Mouse (Mus musculus) heart, embryonic 13.5 days (tissue): ENCODE measurements around the gene Etl4. TPM values are rescaled to one million over a fixed set of nuclear protein-coding genes. Genes with fewer than 3 reads are reported as not detected.

Experiments used
- ATAC-seq: fragments of 200-750 bp; cut with Nextera tagmentation; 2 replicates; pipeline ENCODE4 v1.8.0; 2017; ENCODE audit warnings: moderate TSS enrichment; ENCODE audit not compliant: insufficient number of reproducible peaks, low FRiP score, low TSS enrichment; ENCODE audit errors: extremely low read depth
- H3K27ac ChIP-seq: fragments of 300-500 bp; sonication (generic); replicated peaks from 2 replicates; pipeline ENCODE4 v1.5.1; 2015; ENCODE audit warnings: moderate library complexity, mild to moderate bottlenecking, inconsistent platforms
- H3K27me3 ChIP-seq: fragments of 300-500 bp; sonication (generic); replicated peaks from 2 replicates; pipeline ENCODE4 v1.6.1; 2015; ENCODE audit warnings: mild to moderate bottlenecking, inconsistent platforms
- H3K36me3 ChIP-seq: fragments of 300-500 bp; sonication (generic); 2 replicates; pipeline ENCODE4 v1.6.1; 2015; ENCODE audit warnings: mild to moderate bottlenecking, inconsistent platforms
- H3K4me1 ChIP-seq: fragments of 300-500 bp; sonication (generic); 2 replicates; pipeline ENCODE4 v1.6.1; 2015; ENCODE audit warnings: inconsistent platforms
- H3K4me2 ChIP-seq: fragments of 300-500 bp; sonication (generic); 2 replicates; pipeline ENCODE4 v1.6.1; 2015; ENCODE audit warnings: inconsistent platforms, mild to moderate bottlenecking, moderate library complexity
- H3K4me3 ChIP-seq: fragments of 300-500 bp; sonication (generic); 2 replicates; pipeline ENCODE4 v1.5.1; 2015; ENCODE audit warnings: moderate library complexity, mild to moderate bottlenecking, inconsistent platforms
- H3K9ac ChIP-seq: fragments of 300-500 bp; sonication (generic); 2 replicates; pipeline ENCODE4 v1.6.1; 2015; ENCODE audit warnings: inconsistent platforms, mild to moderate bottlenecking, moderate library complexity
- H3K9me3 ChIP-seq: fragments of 300-500 bp; sonication (generic); 2 replicates; pipeline ENCODE4 v1.6.1; 2016; ENCODE audit warnings: inconsistent platforms
- WGBS: fragments of 180-500 bp; shearing (Covaris S2); methylation state at CpG from one replicate; pipeline ENCODE4 v1.1.7; 2015; ENCODE audit warnings: mixed read lengths; 5-methylcytosine and 5-hydroxymethylcytosine counted together
- polyA plus RNA-seq: library from polyadenylated mRNA; unstranded; fragments of >200 nt; fragmentation: Nextera tagmentation; extraction: Ambion mirVana; gene quantifications from 2 replicates; pipeline ENCODE4 v1.2.1, GENCODE M21; 2015

Gene Etl4
- polyA plus RNA-seq, 1 experiment from 2014 or later: 8.4 TPM

- 43% methylated on average over 2 of the region's 2 CpGs for WGBS
- Histone ChIP-seq H3K4me2 (no peak overlapping the region), H3K27ac (no peak overlapping the region), H3K9ac (no peak overlapping the region), H3K9me3 (no peaks in the 10 kb centered on the region), H3K27me3 (no peaks in the 10 kb centered on the region), H3K4me3 (no peak overlapping the region), H3K36me3 (no peaks in the 10 kb centered on the region), H3K4me1 (peaks cover 40% of the 10 kb centered on the region)
- no peak for ATAC-seq
These were observed 814.6 kb downstream of the Etl4 start for GRCm38 (mm10) chr2:20723990-20724745.

- H3K9me3 ChIP-seq: no peaks in the 10 kb centered on the region
- no peaks in the 10 kb centered on the region for H3K27me3 ChIP-seq
- H3K4me2 ChIP-seq: no peak overlapping the region
- H3K4me1 ChIP-seq: peaks cover 24% of the 10 kb centered on the region
- no peak for ATAC-seq
- 77% methylated on average over 2 of the region's 2 CpGs for WGBS
- no peak overlapping the region for H3K27ac ChIP-seq
- no peak overlapping the region for H3K9ac ChIP-seq
- H3K36me3 ChIP-seq: no peaks in the 10 kb centered on the region
- H3K4me3 ChIP-seq: no peak overlapping the region
These were observed 817.4 kb downstream of the Etl4 start for GRCm38 (mm10) chr2:20726974-20727373.

GRCm38 (mm10) chr2:20727752-20728438 is 818.3 kb downstream of the Etl4 start:
- H3K27ac ChIP-seq: no peak overlapping the region
- 76% methylated on average over 6 of the region's 6 CpGs for WGBS
- no peak overlapping the region for H3K9ac ChIP-seq
- H3K4me2 ChIP-seq: no peak overlapping the region
- no peak for ATAC-seq
- H3K36me3 ChIP-seq: no peaks in the 10 kb centered on the region
- peaks cover 15% of the 10 kb centered on the region for H3K4me1 ChIP-seq
- H3K9me3 ChIP-seq: no peaks in the 10 kb centered on the region
- H3K27me3 ChIP-seq: no peaks in the 10 kb centered on the region
- no peak overlapping the region for H3K4me3 ChIP-seq

- Histone ChIP-seq H3K27me3 (no peaks in the 10 kb centered on the region), H3K27ac (no peak overlapping the region), H3K4me1 (peaks cover 24% of the 10 kb centered on the region), H3K36me3 (no peaks in the 10 kb centered on the region), H3K4me2 (no peak overlapping the region), H3K9me3 (no peaks in the 10 kb centered on the region), H3K4me3 (no peak overlapping the region), H3K9ac (no peak overlapping the region)
- no peak for ATAC-seq
- 53% methylated on average over 3 of the region's 3 CpGs for WGBS
These were observed 825.9 kb downstream of the Etl4 start for GRCm38 (mm10) chr2:20735444-20735843.

GRCm38 (mm10) chr2:20736324-20737015 is 826.9 kb downstream of the Etl4 start:
- Histone ChIP-seq H3K9me3 (no peaks in the 10 kb centered on the region), H3K27me3 (no peaks in the 10 kb centered on the region), H3K27ac (no peak overlapping the region), H3K4me2 (no peak overlapping the region), H3K9ac (no peak overlapping the region), H3K36me3 (no peaks in the 10 kb centered on the region), H3K4me3 (no peak overlapping the region), H3K4me1 (peaks cover 27% of the 10 kb centered on the region)
- 62% methylated on average over 7 of the region's 7 CpGs for WGBS
- ATAC-seq: no peak

GRCm38 (mm10) chr2:20737112-20737808 is 827.7 kb downstream of the Etl4 start:
- Histone ChIP-seq H3K4me3 (no peak overlapping the region), H3K4me2 (peak overlapping the region; percentile 34)
- no peak for ATAC-seq

GRCm38 (mm10) chr2:20737837-20738236 is 828.3 kb downstream of the Etl4 start:
- H3K27ac ChIP-seq: no peak overlapping the region
- no peak overlapping the region for H3K4me3 ChIP-seq
- H3K4me2 ChIP-seq: no peak overlapping the region
- H3K9ac ChIP-seq: no peak overlapping the region
- no peaks in the 10 kb centered on the region for H3K36me3 ChIP-seq
- H3K27me3 ChIP-seq: no peaks in the 10 kb centered on the region
- H3K4me1 ChIP-seq: peaks cover 27% of the 10 kb centered on the region
- no peak for ATAC-seq
- 53% methylated on average over 4 of the region's 4 CpGs for WGBS
- no peaks in the 10 kb centered on the region for H3K9me3 ChIP-seq

More at GRCm38 (mm10) chr2:20737112-20737808, 827.7 kb downstream of the Etl4 start:
- 64% methylated on average over 19 of the region's 19 CpGs for WGBS
- no peaks in the 10 kb centered on the region for H3K36me3 ChIP-seq
- H3K9ac ChIP-seq: no peak overlapping the region
- no peak overlapping the region for H3K27ac ChIP-seq
- H3K4me1 ChIP-seq: peaks cover 27% of the 10 kb centered on the region
- no peaks in the 10 kb centered on the region for H3K27me3 ChIP-seq
- no peaks in the 10 kb centered on the region for H3K9me3 ChIP-seq

GRCm38 (mm10) chr2:20747723-20748122 is 838.1 kb downstream of the Etl4 start:
- no peaks in the 10 kb centered on the region for H3K9me3 ChIP-seq
- no peaks in the 10 kb centered on the region for H3K4me1 ChIP-seq
- 72% methylated on average over 1 of the region's 1 CpGs for WGBS

GRCm38 (mm10) chr2:20748481-20748880 is 838.9 kb downstream of the Etl4 start:
- Histone ChIP-seq H3K4me3 (no peak overlapping the region), H3K9me3 (no peaks in the 10 kb centered on the region), H3K4me1 (no peaks in the 10 kb centered on the region), H3K36me3 (peaks cover 11% of the 10 kb centered on the region), H3K27ac (no peak overlapping the region), H3K9ac (no peak overlapping the region), H3K27me3 (no peaks in the 10 kb centered on the region), H3K4me2 (no peak overlapping the region)
- WGBS: 64% methylated on average over 1 of the region's 1 CpGs
- no peak for ATAC-seq

More at GRCm38 (mm10) chr2:20747723-20748122, 838.1 kb downstream of the Etl4 start:
- Histone ChIP-seq H3K27ac (no peak overlapping the region), H3K27me3 (no peaks in the 10 kb centered on the region), H3K4me2 (no peak overlapping the region), H3K4me3 (no peak overlapping the region), H3K9ac (no peak overlapping the region), H3K36me3 (peaks cover 12% of the 10 kb centered on the region)
- no peak for ATAC-seq

- WGBS: 72% methylated on average over 3 of the region's 3 CpGs
- ATAC-seq: no peak
These were observed 840.1 kb downstream of the Etl4 start for GRCm38 (mm10) chr2:20749687-20750086.

More at GRCm38 (mm10) chr2:20749687-20750086, 840.1 kb downstream of the Etl4 start:
- H3K27me3 ChIP-seq: no peaks in the 10 kb centered on the region
- H3K4me1 ChIP-seq: no peaks in the 10 kb centered on the region
- no peaks in the 10 kb centered on the region for H3K36me3 ChIP-seq
- no peak overlapping the region for H3K4me2 ChIP-seq
- H3K9me3 ChIP-seq: no peaks in the 10 kb centered on the region
- H3K27ac ChIP-seq: no peak overlapping the region
- no peak overlapping the region for H3K4me3 ChIP-seq
- no peak overlapping the region for H3K9ac ChIP-seq
